Mouse (Mus musculus): ENCODE measurements around the gene Bpifb1. TPM values are rescaled to one million over a fixed set of nuclear protein-coding genes. Genes with fewer than 3 reads are reported as not detected.
A peak's percentile ranks its signal among the peaks of the same experiment; 100 is the strongest.

Gene Bpifb1
- total and polyA plus RNA-seq, 3 experiments: not detected

- H3K4me3 ChIP-seq (replicated peaks in 1 of 3; ENCODE audit: low read depth in 2 of 3, low read length in 2 of 3, poor library complexity in 1 of 3): no peak overlapping the region
- H3K4me2 ChIP-seq (ENCODE audit: insufficient read depth, low read depth, poor library complexity, severe bottlenecking): no peak overlapping the region
- peaks cover 95% of the 10 kb centered on the region for H3K27me3 ChIP-seq (replicated peaks)
- no peaks in the 10 kb centered on the region for H3K9me3 ChIP-seq (replicated peaks; ENCODE audit: low read length)
- no peak for DNase-seq (ENCODE audit: extremely low read depth)
- in situ Hi-C loops (cut with MboI; ENCODE audit: low pct_ligation_motif_present, low pct_unique_long_range_greater_than_20kb, low sequenced_read_pairs) (no loop called here), dilution Hi-C loops (cut with MboI; ENCODE audit: extremely low pct_ligation_motif_present, extremely low pct_unique_long_range_greater_than_20kb, low sequenced_read_pairs) (no loop called here)
- no peaks in the 10 kb centered on the region for H3K79me2 ChIP-seq (replicated peaks; ENCODE audit: control insufficient read depth, extremely low read depth, insufficient read depth, poor library complexity, severe bottlenecking)
- TF ChIP-seq ZMIZ1 (IDR thresholded peaks at IDR 0.05; ENCODE audit: low read depth, low read length) (no peak), TBP (conservative IDR thresholded peaks at IDR 0.05; ENCODE audit: low read depth, low read length) (no peak), ELF1 (IDR thresholded peaks at IDR 0.05; ENCODE audit: low read depth, low read length) (no peak), HCFC1 (IDR thresholded peaks at IDR 0.05; ENCODE audit: low read depth, low read length) (no peak)
- H3K4me1 ChIP-seq (ENCODE audit: control insufficient read depth in 1 of 2, insufficient read depth in 2 of 2): no peaks in the 10 kb centered on the region
- H3K36me3 ChIP-seq (replicated peaks in 1 of 2; ENCODE audit: control insufficient read depth in 1 of 2, insufficient read depth in 1 of 2, low read length in 1 of 2): no peaks in the 10 kb centered on the region
- no peak overlapping the region for H3K27ac ChIP-seq (ENCODE audit: insufficient read depth, low read depth)
- no peak overlapping the region for H3K9ac ChIP-seq (ENCODE audit: insufficient read depth, low read depth)
Measured at GRCm38 (mm10) chr2:154197036-154197435, 6.4 kb downstream of the Bpifb1 start.

- no peak for DNase-seq (ENCODE audit: extremely low read depth)
- H3K36me3 ChIP-seq (replicated peaks in 1 of 2; ENCODE audit: control insufficient read depth in 1 of 2, insufficient read depth in 1 of 2, low read length in 1 of 2): no peaks in the 10 kb centered on the region
- no peak overlapping the region for H3K27ac ChIP-seq (ENCODE audit: insufficient read depth, low read depth)
- H3K4me1 ChIP-seq (ENCODE audit: control insufficient read depth in 1 of 2, insufficient read depth in 2 of 2): no peaks in the 10 kb centered on the region
- no peaks in the 10 kb centered on the region for H3K9me3 ChIP-seq (replicated peaks; ENCODE audit: low read length)
- H3K4me3 ChIP-seq (replicated peaks in 1 of 3; ENCODE audit: low read depth in 2 of 3, low read length in 2 of 3, poor library complexity in 1 of 3): no peak overlapping the region
- TF ChIP-seq CHD2 (IDR thresholded peaks at IDR 0.05; ENCODE audit: low read length): no peak
- TF ChIP-seq ZKSCAN1 (IDR thresholded peaks at IDR 0.05; ENCODE audit: borderline replicate concordance, low read depth, low read length): no peak
- TF ChIP-seq MAX (IDR thresholded peaks at IDR 0.05; ENCODE audit: low read length): no peak
- no peak for TF ChIP-seq CTCF (conservative IDR thresholded peaks at IDR 0.05 in 1 of 2, IDR thresholded peaks at IDR 0.05 in 1 of 2; ENCODE audit: low read depth in 2 of 2, low read length in 2 of 2)
- no peak for TF ChIP-seq USF1 (IDR thresholded peaks at IDR 0.05; ENCODE audit: low read depth, low read length)
- TF ChIP-seq IRF4 (IDR thresholded peaks at IDR 0.05; ENCODE audit: low read depth, low read length): no peak
- peaks cover 90% of the 10 kb centered on the region for H3K27me3 ChIP-seq (replicated peaks)
- no peak overlapping the region for H3K9ac ChIP-seq (ENCODE audit: insufficient read depth, low read depth)
- dilution Hi-C loops (cut with MboI; ENCODE audit: extremely low pct_ligation_motif_present, extremely low pct_unique_long_range_greater_than_20kb, low sequenced_read_pairs) (no loop called here), in situ Hi-C loops (cut with MboI; ENCODE audit: low pct_ligation_motif_present, low pct_unique_long_range_greater_than_20kb, low sequenced_read_pairs) (loop anchor here (5.0 kb wide), 1 partner anchor 88 kb away; no protein-coding TSS in a partner anchor)
- H3K4me2 ChIP-seq (ENCODE audit: insufficient read depth, low read depth, poor library complexity, severe bottlenecking): no peak overlapping the region
- H3K79me2 ChIP-seq (replicated peaks; ENCODE audit: control insufficient read depth, extremely low read depth, insufficient read depth, poor library complexity, severe bottlenecking): no peaks in the 10 kb centered on the region
Measured at GRCm38 (mm10) chr2:154204630-154205029, 14.0 kb downstream of the Bpifb1 start.

- DNase-seq (ENCODE audit: extremely low read depth): peak; percentile 18
- in situ Hi-C loops (cut with MboI; ENCODE audit: low pct_ligation_motif_present, low pct_unique_long_range_greater_than_20kb, low sequenced_read_pairs) (no loop called here), dilution Hi-C loops (cut with MboI; ENCODE audit: extremely low pct_ligation_motif_present, extremely low pct_unique_long_range_greater_than_20kb, low sequenced_read_pairs) (no loop called here)
- no peak overlapping the region for H3K27ac ChIP-seq (ENCODE audit: insufficient read depth, low read depth)
- no peaks in the 10 kb centered on the region for H3K9me3 ChIP-seq (replicated peaks; ENCODE audit: low read length)
- H3K27me3 ChIP-seq (replicated peaks): peaks cover 88% of the 10 kb centered on the region
- H3K36me3 ChIP-seq (replicated peaks in 1 of 2; ENCODE audit: control insufficient read depth in 1 of 2, insufficient read depth in 1 of 2, low read length in 1 of 2): no peaks in the 10 kb centered on the region
- H3K79me2 ChIP-seq (replicated peaks; ENCODE audit: control insufficient read depth, extremely low read depth, insufficient read depth, poor library complexity, severe bottlenecking): no peaks in the 10 kb centered on the region
- no peak overlapping the region for H3K9ac ChIP-seq (ENCODE audit: insufficient read depth, low read depth)
- H3K4me2 ChIP-seq (ENCODE audit: insufficient read depth, low read depth, poor library complexity, severe bottlenecking): no peak overlapping the region
- H3K4me3 ChIP-seq (replicated peaks in 1 of 3; ENCODE audit: low read depth in 2 of 3, low read length in 2 of 3, poor library complexity in 1 of 3): no peak overlapping the region
- no peaks in the 10 kb centered on the region for H3K4me1 ChIP-seq (ENCODE audit: control insufficient read depth in 1 of 2, insufficient read depth in 2 of 2)
- no peak for TF ChIP-seq SMC3 (IDR thresholded peaks at IDR 0.05; ENCODE audit: low read depth, low read length)
- TF ChIP-seq JUN (IDR thresholded peaks at IDR 0.05; ENCODE audit: insufficient read depth, low read depth, low read length): no peak
- no peak for TF ChIP-seq JUND (conservative IDR thresholded peaks at IDR 0.05; ENCODE audit: low read depth, low read length)
- TF ChIP-seq RAD21 (IDR thresholded peaks at IDR 0.05; ENCODE audit: low read depth, low read length): peak; percentile 42
- TF ChIP-seq BHLHE40 (IDR thresholded peaks at IDR 0.05; ENCODE audit: low read depth, low read length): peak; percentile 52; the same call in 1 of the 2 replicates
- no peak for TF ChIP-seq PAX5 (IDR thresholded peaks at IDR 0.05; ENCODE audit: low read length)
- no peak for TF ChIP-seq GABPA (IDR thresholded peaks at IDR 0.05; ENCODE audit: insufficient replicate concordance, low read depth, low read length)
- no peak for TF ChIP-seq POLR2A (IDR thresholded peaks at IDR 0.05; ENCODE audit: low read depth, low read length)
- TF ChIP-seq MAZ (IDR thresholded peaks at IDR 0.05; ENCODE audit: low read depth, low read length): no peak
- TF ChIP-seq CHD2 (IDR thresholded peaks at IDR 0.05; ENCODE audit: low read length): no peak
- TF ChIP-seq ZC3H11A (IDR thresholded peaks at IDR 0.05; ENCODE audit: low read depth, low read length): no peak
- TF ChIP-seq NRF1 (IDR thresholded peaks at IDR 0.05; ENCODE audit: low read depth, low read length): no peak
- TF ChIP-seq SIN3A (IDR thresholded peaks at IDR 0.05; ENCODE audit: low read length): no peak
- TF ChIP-seq E2F4 (IDR thresholded peaks at IDR 0.05; ENCODE audit: insufficient replicate concordance, low read depth, low read length): no peak
- peak; percentile 68 to 69 for TF ChIP-seq CTCF (conservative IDR thresholded peaks at IDR 0.05 in 1 of 2, IDR thresholded peaks at IDR 0.05 in 1 of 2; ENCODE audit: low read depth in 2 of 2, low read length in 2 of 2)
- no peak for TF ChIP-seq TCF12 (IDR thresholded peaks at IDR 0.05; ENCODE audit: low read depth, low read length)
- no peak for TF ChIP-seq RCOR1 (conservative IDR thresholded peaks at IDR 0.05; ENCODE audit: low read depth, low read length)
- no peak for TF ChIP-seq IRF4 (IDR thresholded peaks at IDR 0.05; ENCODE audit: low read depth, low read length)
- no peak for TF ChIP-seq ETS1 (conservative IDR thresholded peaks at IDR 0.05; ENCODE audit: low read depth, low read length)
- TF ChIP-seq USF1 (IDR thresholded peaks at IDR 0.05; ENCODE audit: low read depth, low read length): peak; percentile 24; the same call in 1 of the 2 replicates
- no peak for TF ChIP-seq USF2 (conservative IDR thresholded peaks at IDR 0.05; ENCODE audit: low read depth, low read length)
Measured at GRCm38 (mm10) chr2:154206908-154207307, 16.3 kb downstream of the Bpifb1 start.

Data from CH12.LX (cell line).